Mouse (Mus musculus) heart, adult 2 months (tissue): ENCODE measurements around the gene Olah. TPM values are rescaled to one million over a fixed set of nuclear protein-coding genes. Genes with fewer than 3 reads are reported as not detected.

Experiments used
- DNase-seq, 2 experiments: peaks; one replicate each; pipeline ENCODE4 v3.0.0; 2021
- H3K27ac ChIP-seq: fragments of 200-600 bp; 2 replicates; pipeline ENCODE4 v1.8.1; 2022
- H3K27me3 ChIP-seq: fragments of 200-500 bp; 2 replicates; pipeline ENCODE4 v1.6.1; 2012; ENCODE audit warnings: mild to moderate bottlenecking, low read length, inconsistent platforms, mixed read lengths; ENCODE audit not compliant: control insufficient read depth, insufficient read depth
- H3K36me3 ChIP-seq: fragments of 200-500 bp; 2 replicates; pipeline ENCODE4 v1.6.1; 2012; ENCODE audit warnings: low read length, inconsistent platforms; ENCODE audit not compliant: control insufficient read depth, insufficient read depth
- H3K4me1 ChIP-seq: fragments of 200-500 bp; 2 replicates; pipeline ENCODE4 v1.6.1; 2011; ENCODE audit warnings: low read length; ENCODE audit not compliant: control insufficient read depth, insufficient read depth
- H3K4me3 ChIP-seq: fragments of 200-600 bp; 2 replicates; pipeline ENCODE4 v1.8.1; 2022
- H3K79me2 ChIP-seq: fragments of 200-500 bp; replicated peaks from 2 replicates; pipeline ENCODE4 v1.6.1; 2012; ENCODE audit warnings: mild to moderate bottlenecking, inconsistent platforms, low read length, moderate library complexity, mixed read lengths; ENCODE audit not compliant: control insufficient read depth, insufficient read depth
- H3K9ac ChIP-seq: fragments of 200-500 bp; 2 replicates; pipeline ENCODE4 v1.6.1; 2012; ENCODE audit warnings: low read depth, mild to moderate bottlenecking, control low read depth, inconsistent platforms, low read length, mixed read lengths
- CTCF ChIP-seq: fragments of 200-600 bp; IDR thresholded peaks from 2 replicates; pipeline ENCODE4 v1.8.1; 2022; ENCODE audit warnings: antibody characterized with exemption, mild to moderate bottlenecking, moderate library complexity
- EP300 ChIP-seq: fragments of 200-500 bp; IDR thresholded peaks from 2 replicates; pipeline ENCODE4 v1.6.1; 2011; ENCODE audit warnings: low read depth, low read length, control low read depth; ENCODE audit not compliant: insufficient read depth
- POLR2A ChIP-seq: fragments of 200-500 bp; IDR thresholded peaks from 2 replicates; pipeline ENCODE4 v1.6.1; 2011; ENCODE audit warnings: mild to moderate bottlenecking, low read depth, low read length, control low read depth; ENCODE audit not compliant: insufficient read depth
- WGBS: fragments of 180-500 bp; shearing (Covaris S2); methylation state at CpG from one replicate; pipeline ENCODE4 v1.1.7; 2018; 5-methylcytosine and 5-hydroxymethylcytosine counted together
- intact Hi-C: fragments of 180-260 bp; cut with DNase I; formaldehyde crosslinking; loops from one replicate; pipeline ENCODE4 v1.15.1; 2025
- polyA plus RNA-seq: library from polyadenylated mRNA; depleted of rRNA; stranded (reverse); fragments of >200 nt; gene quantifications from 2 replicates; pipeline ENCODE4 v1.2.3, GENCODE M21; 2012
- total RNA-seq, 2 experiments: library from RNA; stranded (reverse); gene quantifications; 2 replicates each; pipeline ENCODE4 v1.2.3; 2021

The Olah gene
- total and polyA plus RNA-seq, 3 experiments: not detected

DNA sequence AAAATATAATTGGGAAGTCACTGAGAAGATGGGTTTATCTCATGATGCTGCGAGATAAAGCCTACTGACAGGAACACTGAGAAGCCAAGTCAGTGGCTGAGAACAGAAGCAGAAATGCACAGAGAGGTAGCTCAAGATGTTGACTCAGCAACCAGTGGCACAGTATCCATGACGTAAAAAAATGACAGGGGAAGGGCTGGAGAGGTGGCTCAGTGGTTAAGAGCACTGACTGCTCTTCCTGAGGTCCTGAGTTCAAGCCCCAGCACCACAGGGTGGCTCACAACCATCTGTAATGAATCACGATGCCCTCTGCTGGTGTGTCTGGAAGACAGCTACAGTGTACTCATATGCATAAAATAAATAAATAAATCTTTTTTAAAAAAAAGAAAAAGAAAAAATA, 35.9 kb downstream of the Olah start:
- Histone ChIP-seq H3K4me1 (no peaks in the 10 kb centered on the region), H3K27ac (no peak overlapping the region), H3K79me2 (no peaks in the 10 kb centered on the region), H3K27me3 (no peaks in the 10 kb centered on the region), H3K4me3 (no peak overlapping the region), H3K36me3 (no peaks in the 10 kb centered on the region), H3K9ac (no peak overlapping the region)
- WGBS: 74% methylated on average over 3 of the region's 3 CpGs
- TF ChIP-seq EP300 (no peak), CTCF (no peak), POLR2A (no peak)
- intact Hi-C loops: no loop called here
- DNase-seq: no peak

GRCm38 (mm10) chr2:3357887-3358286, 39.1 kb downstream of the Olah start:
- TF ChIP-seq CTCF: no peak
- Histone ChIP-seq H3K27me3 (no peaks in the 10 kb centered on the region), H3K4me3 (no peak overlapping the region), H3K36me3 (no peaks in the 10 kb centered on the region), H3K9ac (no peak overlapping the region), H3K4me1 (no peaks in the 10 kb centered on the region), H3K79me2 (no peaks in the 10 kb centered on the region), H3K27ac (no peak overlapping the region)
- DNase-seq: no peak
- WGBS: 66% methylated on average over 3 of the region's 3 CpGs
- intact Hi-C loops: no loop called here

- Histone ChIP-seq H3K9ac (no peak overlapping the region), H3K79me2 (no peaks in the 10 kb centered on the region), H3K4me3 (no peak overlapping the region), H3K27me3 (no peaks in the 10 kb centered on the region), H3K4me1 (no peaks in the 10 kb centered on the region), H3K27ac (no peak overlapping the region), H3K36me3 (no peaks in the 10 kb centered on the region)
- 77% methylated on average over 3 of the region's 3 CpGs for WGBS
- TF ChIP-seq CTCF: no peak
- no peak for TF ChIP-seq POLR2A
- no peak for TF ChIP-seq EP300
- intact Hi-C loops: no loop called here
- DNase-seq: no peak
Observed at GRCm38 (mm10) chr2:3356311-3356710, 40.7 kb downstream of the Olah start.

- H3K27ac ChIP-seq: no peak overlapping the region
- H3K36me3 ChIP-seq: no peaks in the 10 kb centered on the region
- 82% methylated on average over 8 of the region's 8 CpGs for WGBS
- TF ChIP-seq POLR2A (no peak), EP300 (no peak), CTCF (no peak)
- DNase-seq: no peak
- no peaks in the 10 kb centered on the region for H3K79me2 ChIP-seq
- no peak overlapping the region for H3K9ac ChIP-seq
- intact Hi-C loops: no loop called here
- H3K27me3 ChIP-seq: no peaks in the 10 kb centered on the region
- H3K4me3 ChIP-seq: no peak overlapping the region
- no peaks in the 10 kb centered on the region for H3K4me1 ChIP-seq
Observed at GRCm38 (mm10) chr2:3355793-3356192, 41.2 kb downstream of the Olah start.

DNA sequence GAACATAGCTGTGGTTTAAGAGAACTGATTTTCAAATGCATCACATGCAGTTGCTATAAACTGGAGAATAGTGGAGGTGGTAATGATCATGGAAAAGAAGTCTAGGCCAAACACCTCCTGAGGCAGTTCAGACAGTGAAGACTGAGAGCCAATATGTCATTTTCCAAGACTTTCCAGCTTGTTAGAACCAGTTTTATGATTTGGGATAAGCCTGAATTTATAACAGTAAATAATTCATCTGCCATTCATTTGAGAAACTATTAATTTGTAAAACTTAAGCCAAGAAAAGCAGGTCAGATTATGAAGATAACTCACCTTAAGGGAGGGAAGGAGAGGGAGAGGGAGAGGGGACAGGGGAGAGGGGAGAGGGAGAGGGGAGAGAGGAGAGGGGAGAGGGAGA, 43.9 kb downstream of the Olah start:
- no peaks in the 10 kb centered on the region for H3K79me2 ChIP-seq
- H3K36me3 ChIP-seq: no peaks in the 10 kb centered on the region
- H3K27me3 ChIP-seq: no peaks in the 10 kb centered on the region
- intact Hi-C loops: no loop called here
- TF ChIP-seq EP300 (no peak), POLR2A (no peak), CTCF (no peak)
- no peak overlapping the region for H3K4me3 ChIP-seq
- H3K9ac ChIP-seq: no peak overlapping the region
- no peak for DNase-seq
- H3K4me1 ChIP-seq: no peaks in the 10 kb centered on the region
- no peak overlapping the region for H3K27ac ChIP-seq

DNA sequence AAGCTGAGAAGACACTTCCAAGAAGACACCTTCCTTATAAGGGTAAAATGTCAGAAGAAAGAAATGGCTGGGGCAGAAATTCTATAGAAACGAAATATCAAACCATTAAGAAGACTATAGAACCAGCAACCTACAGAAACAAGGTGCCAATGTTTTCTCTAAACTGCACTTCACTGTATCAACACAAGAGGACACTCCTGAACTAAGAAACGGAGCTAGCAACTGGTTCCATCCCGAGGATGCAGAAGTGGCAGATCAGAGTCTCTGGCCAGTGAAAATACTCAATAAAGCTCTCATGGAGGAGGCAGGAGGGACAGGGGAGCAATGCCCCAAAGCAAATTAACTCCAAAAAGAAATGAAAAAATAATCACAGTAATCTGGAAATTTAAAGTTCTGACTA, 48.1 kb downstream of the Olah start:
- 20% methylated on average over 3 of the region's 3 CpGs for WGBS
- no peaks in the 10 kb centered on the region for H3K4me1 ChIP-seq

More for the DNA sequence above, 48.1 kb downstream of the Olah start:
- no peaks in the 10 kb centered on the region for H3K36me3 ChIP-seq
- H3K9ac ChIP-seq: no peak overlapping the region
- DNase-seq: no peak
- no peaks in the 10 kb centered on the region for H3K27me3 ChIP-seq
- no peaks in the 10 kb centered on the region for H3K79me2 ChIP-seq
- no peak for TF ChIP-seq EP300
- no peak for TF ChIP-seq POLR2A
- peak; percentile 80 for TF ChIP-seq CTCF
- no peak overlapping the region for H3K27ac ChIP-seq
- no peak overlapping the region for H3K4me3 ChIP-seq
- intact Hi-C loops: loop anchor here (2.0 to 10.0 kb wide), 3 partner anchors 198 to 446 kb away; no protein-coding TSS in a partner anchor
